Mouse (Mus musculus) adrenal gland, adult (tissue): ENCODE results near the gene Slc2a13.

Source experiments
- DNase-seq, 2 experiments: peaks; one replicate each; pipeline ENCODE4 v3.0.0; 2022 to 2023; ENCODE audit warnings: low spot score in 1 of 2; ENCODE audit not compliant: inconsistent age in 2 of 2

The Slc2a13 gene

GRCm38 (mm10) chr15:91502661-91503060, 70.4 kb downstream of the Slc2a13 start:
- DNase-seq: peak in 1 of 2 experiments; percentile 27

- no peak for DNase-seq
Measured at GRCm38 (mm10) chr15:91502235-91502634, 70.8 kb downstream of the Slc2a13 start.

GRCm38 (mm10) chr15:91495014-91495413, 78.0 kb downstream of the Slc2a13 start:
- DNase-seq: peak; percentile 49 to 77

GRCm38 (mm10) chr15:91479924-91480615, 93.0 kb downstream of the Slc2a13 start:
- DNase-seq: no peak

DNA sequence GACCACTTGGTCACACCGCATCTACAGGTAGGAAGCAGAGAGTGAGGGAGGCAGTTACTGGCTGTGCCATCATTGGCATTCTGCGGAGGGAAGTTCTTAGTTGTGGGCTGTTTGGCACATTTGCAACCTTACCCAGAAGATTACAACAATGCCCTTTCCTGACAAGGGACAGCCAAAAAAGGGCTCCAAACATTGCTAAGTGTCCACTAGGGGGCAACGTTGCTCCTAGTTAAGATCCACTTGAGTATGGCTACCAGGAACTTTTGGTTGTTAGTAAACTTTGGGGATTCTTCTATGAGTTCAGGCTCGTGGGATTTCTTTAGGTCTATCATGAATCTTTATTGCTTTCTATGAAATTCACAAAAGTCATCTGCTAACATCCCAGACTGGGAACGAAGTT, 95.3 kb downstream of the Slc2a13 start:
- DNase-seq: peak; percentile 43 to 81

DNA sequence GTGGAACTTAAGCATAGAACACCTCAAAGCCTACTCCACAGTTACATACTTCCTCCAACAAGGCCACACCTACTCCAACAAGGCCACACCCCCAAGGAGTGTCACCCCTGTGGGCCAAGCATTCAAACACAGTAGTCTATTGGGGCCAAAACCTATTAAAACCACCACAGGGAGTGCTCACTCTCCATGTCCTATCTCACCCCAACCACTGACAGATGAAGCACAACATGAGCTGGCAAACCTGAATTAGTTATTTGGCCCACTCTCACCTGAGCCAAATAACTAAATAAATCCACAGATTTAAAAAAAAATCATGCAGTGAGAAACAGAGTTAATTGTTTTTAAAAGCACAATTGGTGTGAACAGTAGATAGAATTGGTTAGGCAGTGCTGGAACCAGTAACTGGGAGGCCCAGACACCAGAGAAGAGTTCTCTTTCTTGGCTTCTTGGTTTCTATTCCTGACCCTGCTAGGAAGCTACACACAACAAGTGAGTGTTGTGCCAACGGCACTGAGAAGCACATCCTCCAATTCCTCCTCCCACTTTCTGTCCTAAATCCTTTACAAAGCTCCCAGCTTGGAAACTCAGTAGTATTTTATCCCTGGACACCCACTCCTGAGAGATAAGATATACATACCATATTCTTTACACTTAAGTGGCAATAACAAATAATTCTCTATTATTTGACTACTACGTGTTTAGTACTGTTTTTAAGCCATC, 99.2 kb downstream of the Slc2a13 start:
- no peak for DNase-seq

- DNase-seq: no peak
Measured at GRCm38 (mm10) chr15:91465331-91465730, 107.7 kb downstream of the Slc2a13 start.

DNA sequence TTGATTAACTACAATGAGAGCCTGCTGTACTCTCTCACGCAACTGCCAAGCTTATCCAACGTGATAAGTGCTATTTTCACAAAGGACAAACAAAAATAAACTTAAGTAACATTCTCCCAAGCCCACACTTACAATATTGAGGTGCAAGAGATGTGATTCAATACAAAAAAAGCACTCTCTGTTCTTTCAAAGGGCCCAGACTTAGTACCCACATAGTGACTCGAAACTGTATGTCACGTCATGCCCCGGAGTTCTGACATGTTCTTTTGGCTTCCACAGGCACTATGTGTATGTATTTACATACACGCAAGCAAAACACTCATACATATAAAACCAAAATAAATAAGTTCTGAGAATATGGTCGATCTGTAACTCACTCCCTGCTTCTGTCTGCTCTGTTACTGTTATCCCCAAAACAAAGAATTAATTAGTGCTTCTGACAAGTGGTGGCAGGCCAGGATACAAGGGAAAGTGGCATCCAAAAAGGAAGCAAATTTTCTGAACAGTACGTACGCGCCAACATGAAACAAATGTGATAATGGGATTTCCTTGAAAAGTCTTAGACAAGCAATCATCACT, 109.1 kb downstream of the Slc2a13 start:
- no peak for DNase-seq

DNA sequence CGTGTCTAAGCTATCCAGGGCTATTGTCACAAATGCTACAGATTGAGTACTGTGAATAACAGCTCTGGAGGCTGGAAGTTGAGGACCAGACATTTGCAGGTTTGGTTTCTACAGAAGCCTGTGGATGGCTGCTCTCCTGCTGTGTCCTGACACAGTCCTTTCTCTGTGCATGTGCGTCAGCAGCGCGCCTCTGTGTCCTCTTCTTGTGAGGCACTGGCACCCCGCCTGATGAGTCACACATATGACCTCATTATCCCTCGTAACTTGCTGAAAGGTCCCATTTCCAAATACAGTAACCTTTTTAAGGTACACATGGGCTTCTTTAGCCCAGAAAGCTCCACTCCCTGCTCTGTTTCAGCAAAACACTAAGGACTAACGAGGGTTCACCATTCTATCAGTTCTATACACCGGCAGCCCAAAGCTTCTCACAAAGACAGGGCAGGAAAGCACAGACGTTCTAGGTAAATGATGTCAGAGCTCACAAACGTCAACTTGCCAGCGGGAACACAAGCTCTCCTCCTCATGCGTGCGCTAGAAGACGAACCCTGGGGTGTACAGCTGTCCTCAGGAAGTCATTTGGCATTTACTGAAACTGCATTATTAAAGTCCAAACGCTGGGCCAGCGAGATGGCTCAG, 109.9 kb downstream of the Slc2a13 start:
- peak; percentile 76 to 88 for DNase-seq

- no peak for DNase-seq
Measured at GRCm38 (mm10) chr15:91461940-91462339, 111.1 kb downstream of the Slc2a13 start.

DNA sequence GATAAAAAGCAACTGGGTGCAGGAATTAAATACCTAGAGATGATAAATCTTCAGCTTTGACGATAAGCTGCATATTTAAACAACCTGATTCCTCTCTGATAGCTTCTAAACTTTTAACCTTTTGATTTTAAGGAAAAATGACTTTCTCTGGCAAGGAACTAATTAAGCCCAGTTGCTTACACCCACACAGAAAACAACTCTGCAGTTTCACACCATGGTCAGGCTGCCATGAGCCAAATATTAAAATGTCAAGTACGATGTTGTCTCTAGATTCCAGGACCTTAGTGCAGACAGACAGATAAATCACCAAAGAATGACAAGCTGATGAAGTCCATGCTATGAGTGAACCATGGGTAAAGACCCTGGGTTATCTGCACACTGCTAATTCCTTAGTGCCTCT, 115.9 kb downstream of the Slc2a13 start:
- no peak for DNase-seq

DNA sequence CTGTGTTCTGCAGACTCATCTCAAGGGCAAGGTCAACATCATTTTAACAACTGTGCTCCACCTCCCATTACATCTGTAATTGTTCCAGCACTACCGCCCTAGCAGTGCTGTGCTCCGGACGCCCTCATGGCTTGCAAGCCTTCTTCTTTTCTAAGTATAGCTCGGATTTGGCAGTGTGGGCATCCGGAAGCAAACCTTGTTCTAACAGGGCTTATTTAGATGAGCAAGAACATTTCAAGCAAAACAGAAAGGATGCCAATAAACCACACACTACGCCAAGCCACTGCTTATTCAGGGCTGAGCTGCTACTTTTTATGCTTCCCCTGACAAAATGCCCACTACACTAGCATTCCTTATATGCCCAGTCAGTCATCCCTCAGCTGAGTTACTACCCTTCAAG, 127.7 kb downstream of the Slc2a13 start:
- no peak for DNase-seq

- DNase-seq: no peak
Measured at GRCm38 (mm10) chr15:91443449-91443848, 129.6 kb downstream of the Slc2a13 start.

DNA sequence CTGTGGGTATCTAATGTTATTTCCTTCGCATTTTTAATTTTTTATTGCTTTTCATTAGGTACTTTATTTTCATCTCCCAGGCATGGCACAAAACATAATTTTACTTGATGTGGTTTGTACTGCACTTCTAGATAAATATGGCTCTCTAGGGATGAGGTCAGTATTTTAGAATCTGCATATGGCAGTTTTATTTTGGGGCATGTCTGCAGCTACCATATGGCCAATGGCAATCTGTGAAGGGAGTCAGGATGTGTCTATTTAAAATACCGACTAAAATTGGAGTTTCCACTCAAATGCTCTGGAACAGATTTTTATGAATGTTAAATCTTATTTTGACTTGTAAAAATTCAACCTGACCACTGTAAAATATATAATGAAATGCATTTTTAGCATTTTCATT, 133.2 kb downstream of the Slc2a13 start:
- DNase-seq: no peak

DNA sequence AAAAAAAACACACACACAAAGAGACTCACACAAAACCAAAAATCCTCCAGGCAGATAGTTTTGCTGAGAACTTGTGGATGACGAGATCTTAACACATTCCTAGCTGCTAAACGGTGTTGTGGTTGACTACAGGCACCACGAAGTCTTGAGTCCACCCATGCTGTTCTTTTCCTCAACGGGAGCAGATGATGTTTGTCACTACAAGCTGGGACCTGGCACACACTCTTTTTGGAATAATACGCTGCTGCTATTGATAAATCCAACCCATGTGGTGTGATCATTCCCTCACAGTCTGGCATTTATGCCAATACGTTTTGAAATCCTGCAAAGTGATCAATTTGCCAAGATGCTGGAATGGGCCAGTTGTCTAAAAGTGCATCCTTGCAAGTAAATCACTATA, 147.6 kb downstream of the Slc2a13 start:
- DNase-seq: no peak

DNA sequence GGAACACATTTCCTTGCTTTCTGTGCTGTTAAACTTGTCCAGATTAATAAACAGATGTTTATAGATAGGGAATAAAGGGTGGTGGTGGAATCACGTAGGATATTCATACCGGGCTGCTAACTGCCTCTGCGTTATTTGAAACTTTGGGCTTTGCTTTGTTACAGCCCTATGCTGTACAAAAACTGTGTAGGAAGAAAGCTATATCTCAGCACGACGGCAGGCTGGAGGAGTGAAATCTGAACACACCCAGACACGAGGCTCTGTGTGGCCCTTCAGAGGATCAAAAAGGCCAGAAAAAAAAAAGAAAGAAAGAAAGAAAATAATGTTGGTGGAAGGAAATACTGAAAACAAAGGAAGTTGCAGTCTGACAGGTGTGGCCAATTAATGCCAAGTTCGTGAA, 166.1 kb downstream of the Slc2a13 start:
- no peak for DNase-seq

DNA sequence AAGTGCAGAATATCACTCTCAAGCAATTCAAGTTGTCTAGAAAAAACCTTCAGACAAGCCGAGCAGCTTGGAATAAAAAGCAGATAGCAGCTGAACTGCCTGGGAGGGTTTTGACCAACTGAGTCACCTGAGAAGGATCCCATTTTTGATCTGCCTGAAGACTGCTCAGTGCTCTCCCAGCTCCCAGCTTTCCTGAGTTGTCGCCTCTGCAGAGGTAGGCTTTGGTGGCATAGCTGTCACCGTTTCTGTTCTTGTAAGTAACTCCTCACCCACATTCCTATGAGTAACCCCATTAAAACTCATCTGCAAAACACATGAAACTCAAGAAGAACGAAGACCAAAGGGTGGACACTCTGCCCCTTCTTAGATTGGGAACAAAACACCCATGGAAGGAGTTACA, 177.9 kb downstream of the Slc2a13 start:
- no peak for DNase-seq

DNA sequence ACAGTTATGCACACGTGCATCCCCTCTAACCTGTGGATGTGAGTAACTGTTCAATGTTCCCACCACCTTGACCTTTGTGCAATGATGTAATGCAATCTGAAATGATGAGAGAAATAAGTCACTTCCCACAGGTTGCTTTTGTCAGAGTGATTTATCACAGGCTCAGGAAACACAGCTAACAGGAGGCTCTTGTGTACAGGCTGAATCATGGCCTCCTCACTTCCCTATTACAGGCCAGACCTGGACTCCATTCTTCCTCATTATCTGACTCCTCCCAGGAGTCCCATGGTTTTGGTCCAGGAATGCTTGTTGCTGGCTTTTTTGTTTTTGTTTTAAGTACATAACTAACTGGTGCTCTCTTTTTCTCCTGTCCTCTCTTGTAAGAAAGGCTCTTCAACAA, 189.4 kb downstream of the Slc2a13 start:
- peak in 1 of 2 experiments; percentile 35 for DNase-seq

GRCm38 (mm10) chr15:91382606-91383005, 190.5 kb downstream of the Slc2a13 start:
- DNase-seq: no peak

DNA sequence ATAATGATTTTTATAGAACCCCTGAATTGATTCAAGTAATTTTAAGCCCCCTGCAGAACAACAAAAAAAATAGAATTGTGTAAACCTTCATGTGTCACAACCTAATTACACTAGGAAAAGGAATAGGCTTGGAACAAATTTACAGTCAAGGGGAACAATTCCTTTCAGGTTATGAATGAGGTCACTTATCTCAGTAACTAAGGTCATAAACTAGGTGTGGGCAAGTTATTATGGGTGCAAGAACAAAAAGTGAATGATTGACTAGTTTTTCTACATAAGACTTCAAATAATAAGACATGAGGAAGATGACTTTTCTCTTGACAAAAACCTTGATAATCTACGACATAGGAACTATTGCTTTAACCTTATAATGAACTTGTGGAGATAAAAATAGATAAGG, 191.2 kb downstream of the Slc2a13 start:
- no peak for DNase-seq

DNA sequence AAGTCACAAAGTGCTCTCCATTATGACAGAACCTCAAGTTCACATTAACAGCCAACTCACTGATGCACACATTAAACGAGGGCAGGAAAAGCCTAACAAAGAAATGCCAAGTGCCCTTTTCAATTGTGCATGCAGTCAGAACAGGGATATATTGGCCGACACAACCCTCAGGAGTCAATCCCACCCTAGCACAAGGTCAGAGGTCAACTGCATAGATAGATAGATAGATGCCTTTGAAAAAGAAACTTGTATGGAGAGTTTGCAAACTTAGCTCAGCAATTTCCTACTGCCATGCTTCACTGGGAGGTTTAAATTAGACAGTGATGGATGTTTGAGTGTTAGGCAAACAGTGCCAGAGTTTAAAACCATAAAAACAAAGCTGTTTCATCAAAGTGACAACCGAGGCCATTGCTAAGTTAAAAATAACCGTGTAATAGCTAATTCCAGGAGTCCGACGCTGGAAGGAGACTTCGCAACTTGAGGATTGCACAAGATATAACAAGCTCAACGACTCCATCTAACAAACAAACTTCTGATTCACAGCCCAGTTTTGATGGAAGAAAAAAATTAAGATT, 194.2 kb downstream of the Slc2a13 start:
- peak in 1 of 2 experiments; percentile 79 for DNase-seq
